Comparison of ENCODE assay signal across 32 mouse cellular contexts in the genomic region with DNA sequence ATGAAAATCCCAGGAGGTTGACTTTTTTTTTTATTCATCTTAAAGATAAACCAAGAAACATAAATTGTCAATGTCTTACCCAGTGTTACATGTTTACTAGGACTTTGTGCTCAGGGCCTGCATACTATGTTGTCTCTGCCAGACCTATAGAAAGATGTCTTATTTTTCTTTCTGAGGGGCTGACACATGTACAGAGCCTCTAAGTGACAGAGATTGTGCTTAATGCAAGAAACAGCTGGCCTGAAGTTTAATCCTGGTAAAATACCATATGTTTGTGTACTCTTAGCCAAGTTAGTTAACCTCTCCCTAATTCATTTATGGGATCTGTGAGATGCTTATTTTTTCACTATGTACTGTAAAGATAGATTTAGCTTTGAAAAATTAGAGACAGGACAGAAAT. TPM values are rescaled to one million over a fixed set of nuclear protein-coding genes. Genes with fewer than 3 reads are reported as not detected.
"Had no signal": no experiment of that assay in that cellular context is flagged by ENCODE, and none has a peak within 500 bp of the region (broad histone marks: within the 10 kb centered on the region; RNA-seq: fewer than 3 reads in every experiment).

No protein-coding gene starts in this region.

- H3K9ac ChIP-seq: limb, embryonic 12.5 days; limb, embryonic 13.5 days; limb, embryonic 15.5 days; liver, embryonic 12.5 days; liver, embryonic 13.5 days; liver, embryonic 14.5 days; liver, embryonic 15.5 days; liver, postnatal 0 days; midbrain, embryonic 12.5 days; midbrain, embryonic 13.5 days; midbrain, embryonic 15.5 days; neural tube, embryonic 12.5 days; neural tube, embryonic 13.5 days had no signal

- DNase-seq: left cerebral cortex, postnatal 4 days; liver; liver, embryonic 13.5 days; liver, postnatal 0 days; lung, postnatal 10 days; lung, postnatal 36 days; lung, postnatal 4 days; midbrain, embryonic 14.5 days had no signal

- H3K9me3 ChIP-seq: limb, embryonic 10.5 days; limb, embryonic 12.5 days; limb, embryonic 13.5 days; limb, embryonic 15.5 days; liver, embryonic 12.5 days; liver, embryonic 13.5 days; liver, embryonic 15.5 days; midbrain, embryonic 10.5 days; midbrain, embryonic 12.5 days; midbrain, embryonic 13.5 days; midbrain, embryonic 15.5 days; neural tube, embryonic 12.5 days; neural tube, embryonic 13.5 days had no signal

- ATAC-seq: liver, embryonic 12.5 days; liver, postnatal 0 days; lung, postnatal 0 days; midbrain, embryonic 13.5 days; midbrain, embryonic 15.5 days; midbrain, embryonic 16.5 days had no signal

- H3K36me3 ChIP-seq: limb, embryonic 10.5 days; liver, embryonic 12.5 days; liver, embryonic 13.5 days; liver, embryonic 15.5 days; midbrain, embryonic 10.5 days; midbrain, embryonic 12.5 days; midbrain, embryonic 13.5 days; midbrain, embryonic 15.5 days; neural tube, embryonic 12.5 days had no signal

- H3K4me1 ChIP-seq: limb, embryonic 15.5 days; liver, embryonic 12.5 days; liver, embryonic 13.5 days; liver, embryonic 15.5 days; megakaryocyte, embryonic 14.5 days; midbrain, embryonic 10.5 days; midbrain, embryonic 12.5 days; midbrain, embryonic 13.5 days; midbrain, embryonic 15.5 days; neural tube, embryonic 12.5 days; neural tube, embryonic 13.5 days had no signal

- H3K4me2 ChIP-seq: limb, embryonic 12.5 days; limb, embryonic 13.5 days; limb, embryonic 15.5 days; liver, embryonic 11.5 days; liver, embryonic 12.5 days; liver, embryonic 13.5 days; liver, embryonic 15.5 days; midbrain, embryonic 11.5 days; midbrain, embryonic 12.5 days; midbrain, embryonic 13.5 days; midbrain, embryonic 15.5 days; neural tube, embryonic 12.5 days; neural tube, embryonic 13.5 days had no signal

- H3K27me3 ChIP-seq: limb, embryonic 12.5 days; limb, embryonic 13.5 days; limb, embryonic 15.5 days; liver, embryonic 12.5 days; liver, embryonic 13.5 days; liver, embryonic 15.5 days; megakaryocyte, embryonic 14.5 days; midbrain, embryonic 12.5 days; midbrain, embryonic 13.5 days; midbrain, embryonic 15.5 days; neural tube, embryonic 12.5 days; neural tube, embryonic 13.5 days had no signal

- H3K4me3 ChIP-seq: left cerebral cortex, adult 2 months; limb, embryonic 10.5 days; limb, embryonic 12.5 days; limb, embryonic 13.5 days; limb, embryonic 15.5 days; liver, embryonic 12.5 days; liver, embryonic 13.5 days; liver, embryonic 15.5 days; megakaryocyte, embryonic 14.5 days; midbrain, embryonic 10.5 days; midbrain, embryonic 12.5 days; midbrain, embryonic 13.5 days; midbrain, embryonic 15.5 days; myocyte; neural tube, embryonic 12.5 days; neural tube, embryonic 13.5 days had no signal

- H3K27ac ChIP-seq: left cerebral cortex, adult 2 months; limb, embryonic 10.5 days; limb, embryonic 12.5 days; limb, embryonic 13.5 days; limb, embryonic 15.5 days; liver, embryonic 12.5 days; liver, embryonic 13.5 days; liver, embryonic 14.5 days; liver, embryonic 15.5 days; macrophage; midbrain, embryonic 10.5 days; midbrain, embryonic 12.5 days; midbrain, embryonic 13.5 days; midbrain, embryonic 15.5 days; neural tube, embryonic 12.5 days; neural tube, embryonic 13.5 days had no signal

RNA-seq across cellular contexts. Expression of a gene that starts 30.4 kb away (rescaled TPM):
- total RNA-seq: megakaryocyte progenitor cell, adult 5-6 weeks; megakaryocyte-erythroid progenitor cell, adult 5-6 weeks; monocyte, adult 5-6 weeks had no signal
- polyA plus RNA-seq: macrophage had no signal
